Mouse (Mus musculus) heart, adult 10 weeks (tissue): ENCODE measurements around the gene Mindy3. TPM values are rescaled to one million over a fixed set of nuclear protein-coding genes. Genes with fewer than 3 reads are reported as not detected.

Experiments
- polyA plus RNA-seq: library from polyadenylated mRNA; stranded (reverse); fragments of 350-450 nt; fragmentation: Illumina TruSeq; extraction: RNeasy Lipid Tissue Mini Kit (QIAGEN cat#74804); gene quantifications from one replicate; pipeline ENCODE4 v1.2.3, GENCODE M21; 2014; ENCODE audit warnings: low read depth, low replicate concordance

The Mindy3 gene
- 15.0 TPM for polyA plus RNA-seq

DNA sequence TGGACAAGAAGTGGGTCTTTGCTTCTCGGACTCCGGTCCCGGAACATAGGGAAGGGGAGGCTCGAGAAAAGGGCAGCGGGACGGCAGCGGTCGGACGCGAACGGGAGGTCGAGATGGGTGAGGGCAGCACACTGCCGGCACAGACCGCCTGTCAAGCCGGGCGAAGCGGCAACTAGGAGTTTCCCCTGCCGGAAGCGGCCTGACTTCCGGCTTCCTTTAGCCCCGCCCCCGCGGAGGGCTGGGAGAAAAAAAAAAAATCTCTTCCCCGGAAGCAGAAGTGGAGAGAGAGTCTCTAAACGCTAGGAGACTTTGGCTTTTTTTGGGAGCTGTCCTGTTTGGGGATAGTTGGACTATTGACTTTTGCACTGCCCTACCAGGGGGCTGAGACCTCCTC lies at the start of gene Mindy3:
Gene Mindy3, minus strand, starts transcription at position 209 of the 394 bp plus-strand sequence.

DNA sequence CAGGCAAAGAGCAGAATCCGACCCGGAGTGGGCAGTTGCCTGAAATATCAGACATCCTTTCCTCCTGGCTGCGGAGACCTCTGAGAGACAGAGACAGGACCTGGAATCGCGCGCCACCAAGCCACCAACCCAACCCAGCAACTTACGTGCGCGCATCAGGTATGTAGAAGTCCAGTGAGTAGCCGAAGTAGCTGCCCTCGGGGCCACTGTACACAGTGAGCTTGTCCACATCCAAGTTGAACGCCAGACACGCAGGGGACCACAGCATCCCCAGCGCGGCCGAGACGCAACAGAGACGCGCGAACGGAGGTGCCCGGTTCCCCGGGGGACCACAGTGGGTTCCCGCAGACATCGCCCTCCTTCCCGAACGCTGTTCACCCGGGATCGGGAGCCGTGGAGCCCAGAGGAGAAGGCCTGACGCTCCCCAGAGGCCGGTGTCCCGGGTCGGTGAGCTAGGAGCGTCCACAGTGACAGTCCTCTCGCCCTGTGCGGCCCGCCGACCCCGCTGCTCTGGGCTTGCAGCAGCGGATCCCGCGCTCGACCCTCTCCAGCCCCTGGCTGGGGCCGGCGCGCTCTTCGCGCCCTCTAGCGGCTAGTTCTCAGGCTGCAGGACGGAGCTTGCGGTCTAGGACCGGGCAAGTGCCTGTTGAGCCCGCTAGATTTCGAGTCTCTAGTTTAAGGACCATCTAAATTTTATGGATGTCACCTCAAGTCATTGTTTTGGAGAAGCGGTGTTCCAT lies 117.7 kb downstream of the Mindy3 start, which contains the start of gene Itga8:
Gene Itga8, minus strand, starts transcription at position 492 of the 740 bp plus-strand sequence.

Other genes starting within 250 kb of the Mindy3 start
- gene Itga8, start 117.5 kb downstream of the Mindy3 start, polyA plus RNA-seq, result 7.8 TPM